Mouse (Mus musculus): ENCODE results near the gene C730034F03Rik.

DNA sequence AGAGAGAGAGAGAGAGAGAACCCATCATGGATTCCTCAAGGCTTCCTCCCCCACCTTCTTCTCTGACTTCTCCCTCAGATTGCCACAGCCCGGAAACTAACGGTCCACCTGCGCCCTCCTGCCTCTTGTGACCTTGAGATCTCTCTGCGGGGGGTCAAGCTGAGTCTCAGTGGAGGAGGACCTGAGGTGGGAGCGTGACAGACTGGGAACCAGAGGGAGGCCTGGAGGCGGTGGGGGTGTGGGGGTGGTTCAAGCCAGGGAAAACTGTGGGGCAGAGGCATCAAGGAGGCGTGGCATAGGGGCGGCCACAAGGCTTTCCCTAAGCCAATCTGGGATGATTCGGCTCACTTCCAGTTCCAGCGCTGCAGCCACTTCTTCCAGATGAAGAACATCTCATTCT lies 30.9 kb downstream of the C730034F03Rik start:
- TF ChIP-seq CTCF (IDR thresholded peaks at IDR 0.05; ENCODE audit: control insufficient read depth, insufficient read depth, insufficient replicate concordance, low read depth, low read length), result no peak
- TF ChIP-seq POLR2A (IDR thresholded peaks at IDR 0.05; ENCODE audit: control insufficient read depth, low read depth, low read length), result no peak

All from testis, adult 2 months (tissue).